12 mouse cellular contexts compared by ENCODE assay signal in the genomic region with DNA sequence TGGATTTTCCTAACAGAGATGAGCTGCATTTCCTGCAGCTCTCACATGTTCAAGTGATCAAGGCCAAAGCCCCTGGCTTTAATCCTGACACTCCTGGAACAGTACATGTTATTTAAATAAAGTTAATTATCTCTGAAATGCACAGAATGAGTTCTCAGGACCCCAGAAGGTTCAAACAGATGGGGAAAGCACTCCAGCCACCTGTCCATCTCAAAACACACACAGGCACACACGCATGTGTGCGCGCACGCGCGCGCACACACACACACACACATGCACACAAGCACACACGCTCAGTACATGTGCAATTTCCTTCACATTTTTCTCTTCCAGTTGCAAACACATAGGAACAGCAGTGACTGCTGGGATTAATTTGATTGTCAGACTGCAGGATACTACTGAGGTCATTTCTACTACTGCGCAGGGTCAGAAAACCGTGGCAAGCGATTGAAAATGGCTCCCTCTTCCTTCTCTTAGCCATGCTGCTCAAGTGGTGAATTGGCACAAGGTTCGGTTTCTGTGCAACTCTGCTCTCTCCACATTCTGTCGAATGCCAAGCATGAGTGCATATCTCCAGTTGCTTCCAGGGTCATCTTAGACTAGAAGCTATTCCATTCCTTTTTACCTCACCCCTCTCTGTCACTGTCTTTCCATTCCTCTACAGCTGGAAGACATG.
"Had no signal": no experiment of that assay in that cellular context is flagged by ENCODE, and none has a peak within 500 bp of the region (broad histone marks: within the 10 kb centered on the region; RNA-seq: fewer than 3 reads in every experiment).

No protein-coding gene starts in this region.

- H3K9me3 ChIP-seq: limb, embryonic 10.5 days; liver, embryonic 15.5 days; lung, embryonic 15.5 days; neural tube, embryonic 12.5 days had no signal

- H3K4me1 ChIP-seq: limb, embryonic 10.5 days; liver, embryonic 15.5 days; lung, embryonic 15.5 days; neural tube, embryonic 12.5 days had no signal

- DNase-seq: kidney, postnatal 10 days; kidney, postnatal 4 days; lung, postnatal 14 days; midbrain, embryonic 14.5 days; thymus, postnatal 4 days had no signal

- H3K4me3 ChIP-seq: layer of hippocampus, adult 2 months; limb, embryonic 10.5 days; liver, embryonic 15.5 days; lung, embryonic 15.5 days; neural tube, embryonic 12.5 days had no signal

- H3K36me3 ChIP-seq: limb, embryonic 10.5 days; liver, embryonic 15.5 days; lung, embryonic 15.5 days; neural tube, embryonic 12.5 days had no signal

- H3K4me2 ChIP-seq: liver, embryonic 11.5 days; liver, embryonic 15.5 days; lung, embryonic 15.5 days; neural tube, embryonic 12.5 days had no signal

- H3K9ac ChIP-seq: liver, embryonic 15.5 days; lung, embryonic 15.5 days; neural tube, embryonic 12.5 days had no signal

- H3K27me3 ChIP-seq: liver, embryonic 15.5 days; lung, embryonic 15.5 days; neural tube, embryonic 12.5 days had no signal

- H3K27ac ChIP-seq: layer of hippocampus, adult 2 months; limb, embryonic 10.5 days; liver, embryonic 15.5 days; lung, embryonic 15.5 days; neural tube, embryonic 12.5 days; stomach, postnatal 0 days had no signal
